Mouse (Mus musculus) forebrain, embryonic 16.5 days (tissue): Measurements from ENCODE around the gene Gab1. TPM values are rescaled to one million over a fixed set of nuclear protein-coding genes. Genes with fewer than 3 reads are reported as not detected.
A peak's percentile ranks its signal among the peaks of the same experiment; 100 is the strongest.

Experiments used
- ATAC-seq: fragments of 200-750 bp; cut with Nextera tagmentation; 2 replicates; pipeline ENCODE4 v1.8.0; 2017; ENCODE audit warnings: mild to moderate bottlenecking, moderate library complexity
- H3K27ac ChIP-seq: fragments of 300-500 bp; sonication (generic); 2 replicates; pipeline ENCODE4 v1.5.1; 2014; ENCODE audit warnings: low read length, control low read depth
- H3K27me3 ChIP-seq: fragments of 300-500 bp; sonication (generic); replicated peaks from 2 replicates; pipeline ENCODE4 v1.6.1; 2014; ENCODE audit warnings: low read length; ENCODE audit not compliant: control insufficient read depth, insufficient read depth
- H3K36me3 ChIP-seq: fragments of 300-500 bp; sonication (generic); 2 replicates; pipeline ENCODE4 v1.6.1; 2014; ENCODE audit not compliant: control insufficient read depth, insufficient read depth
- H3K4me1 ChIP-seq: fragments of 300-500 bp; sonication (generic); replicated peaks from 2 replicates; pipeline ENCODE4 v1.6.1; 2014; ENCODE audit warnings: low read length; ENCODE audit not compliant: control insufficient read depth, insufficient read depth
- H3K4me2 ChIP-seq: fragments of 300-500 bp; sonication (generic); 2 replicates; pipeline ENCODE4 v1.6.1; 2014; ENCODE audit warnings: mild to moderate bottlenecking, low read length, control low read depth
- H3K4me3 ChIP-seq: fragments of 300-500 bp; sonication (generic); replicated peaks from 2 replicates; pipeline ENCODE4 v1.5.1; 2014; ENCODE audit warnings: mild to moderate bottlenecking, low read length, control low read depth
- H3K9ac ChIP-seq: fragments of 300-500 bp; sonication (generic); replicated peaks from 2 replicates; pipeline ENCODE4 v1.6.1; 2014; ENCODE audit warnings: low read depth, low read length, control low read depth
- H3K9me3 ChIP-seq: fragments of 300-500 bp; sonication (generic); 2 replicates; pipeline ENCODE4 v1.6.1; 2016; ENCODE audit warnings: low read length; ENCODE audit not compliant: control insufficient read depth
- WGBS: fragments of 180-500 bp; shearing (Covaris S2); extraction: QIAGEN DNeasy Blood & Tissue Kit; methylation state at CpG from one replicate; pipeline ENCODE4 v1.1.7; 2014; 5-methylcytosine and 5-hydroxymethylcytosine counted together
- polyA plus RNA-seq: library from polyadenylated mRNA; unstranded; fragments of >200 nt; fragmentation: Nextera tagmentation; extraction: Ambion mirVana; gene quantifications from 2 replicates; pipeline ENCODE4 v1.2.1, GENCODE M21; 2015

Gab1 gene
- polyA plus RNA-seq, 1 experiment from 2014 or later: 10.6 TPM

GRCm38 (mm10) chr8:80792214-80792613 is 88.1 kb downstream of the Gab1 start:
- no peak overlapping the region for H3K9ac ChIP-seq
- H3K27me3 ChIP-seq: no peaks in the 10 kb centered on the region
- H3K4me2 ChIP-seq: no peak overlapping the region
- H3K4me1 ChIP-seq: no peaks in the 10 kb centered on the region
- ATAC-seq: no peak
- H3K9me3 ChIP-seq: no peaks in the 10 kb centered on the region
- WGBS: 85% methylated on average over 5 of the region's 5 CpGs
- no peaks in the 10 kb centered on the region for H3K36me3 ChIP-seq
- H3K4me3 ChIP-seq: no peak overlapping the region
- H3K27ac ChIP-seq: no peak overlapping the region

GRCm38 (mm10) chr8:80789324-80789723 is 91.0 kb downstream of the Gab1 start:
- 94% methylated on average over 6 of the region's 6 CpGs for WGBS
- Histone ChIP-seq H3K4me1 (no peaks in the 10 kb centered on the region), H3K27ac (no peak overlapping the region), H3K36me3 (no peaks in the 10 kb centered on the region), H3K4me3 (no peak overlapping the region), H3K9ac (no peak overlapping the region), H3K9me3 (no peaks in the 10 kb centered on the region), H3K4me2 (no peak overlapping the region), H3K27me3 (no peaks in the 10 kb centered on the region)
- ATAC-seq: no peak

- ATAC-seq: no peak
- 96% methylated on average over 9 of the region's 9 CpGs for WGBS
Observed at GRCm38 (mm10) chr8:80784559-80784958, 95.8 kb downstream of the Gab1 start.

GRCm38 (mm10) chr8:80783271-80783670 is 97.0 kb downstream of the Gab1 start:
- no peak overlapping the region for H3K9ac ChIP-seq
- H3K4me3 ChIP-seq: no peak overlapping the region
- no peak for ATAC-seq
- H3K27me3 ChIP-seq: no peaks in the 10 kb centered on the region
- H3K36me3 ChIP-seq: no peaks in the 10 kb centered on the region
- no peak overlapping the region for H3K27ac ChIP-seq
- no peaks in the 10 kb centered on the region for H3K9me3 ChIP-seq
- no peak overlapping the region for H3K4me2 ChIP-seq
- WGBS: 89% methylated on average over 4 of the region's 4 CpGs
- H3K4me1 ChIP-seq: no peaks in the 10 kb centered on the region

More at GRCm38 (mm10) chr8:80784559-80784958, 95.8 kb downstream of the Gab1 start:
- Histone ChIP-seq H3K4me3 (no peak overlapping the region), H3K27me3 (no peaks in the 10 kb centered on the region), H3K36me3 (no peaks in the 10 kb centered on the region), H3K4me2 (no peak overlapping the region), H3K9me3 (no peaks in the 10 kb centered on the region), H3K4me1 (no peaks in the 10 kb centered on the region), H3K9ac (no peak overlapping the region), H3K27ac (no peak overlapping the region)

GRCm38 (mm10) chr8:80781338-80781737 is 99.0 kb downstream of the Gab1 start:
- no peak overlapping the region for H3K9ac ChIP-seq
- 36% methylated on average over 10 of the region's 10 CpGs for WGBS
- H3K36me3 ChIP-seq: 0 out of 2 replicates have a peak, but pooled peaks cover 4% of the 10 kb centered on the region
- H3K9me3 ChIP-seq: no peaks in the 10 kb centered on the region
- no peak overlapping the region for H3K4me2 ChIP-seq
- no peak overlapping the region for H3K4me3 ChIP-seq
- H3K4me1 ChIP-seq: no peaks in the 10 kb centered on the region
- no peaks in the 10 kb centered on the region for H3K27me3 ChIP-seq
- ATAC-seq: peak; percentile 68
- no peak overlapping the region for H3K27ac ChIP-seq

- no peaks in the 10 kb centered on the region for H3K4me1 ChIP-seq
- 0 out of 2 replicates have a peak, but pooled peaks cover 4% of the 10 kb centered on the region for H3K36me3 ChIP-seq
- H3K9me3 ChIP-seq: no peaks in the 10 kb centered on the region
- WGBS: 91% methylated on average over 4 of the region's 4 CpGs
- no peaks in the 10 kb centered on the region for H3K27me3 ChIP-seq
- no peak overlapping the region for H3K4me3 ChIP-seq
- no peak overlapping the region for H3K27ac ChIP-seq
- H3K4me2 ChIP-seq: no peak overlapping the region
- no peak overlapping the region for H3K9ac ChIP-seq
- ATAC-seq: no peak
Observed at GRCm38 (mm10) chr8:80780271-80780670, 100.0 kb downstream of the Gab1 start.

GRCm38 (mm10) chr8:80776436-80776835 is 103.9 kb downstream of the Gab1 start:
- Histone ChIP-seq H3K9me3 (no peaks in the 10 kb centered on the region), H3K4me1 (no peaks in the 10 kb centered on the region), H3K9ac (no peak overlapping the region), H3K27me3 (no peaks in the 10 kb centered on the region), H3K36me3 (peaks cover 11% of the 10 kb centered on the region), H3K4me3 (no peak overlapping the region), H3K4me2 (no peak overlapping the region), H3K27ac (no peak overlapping the region)
- ATAC-seq: no peak
- 85% methylated on average over 8 of the region's 8 CpGs for WGBS

GRCm38 (mm10) chr8:80772732-80773460 is 107.4 kb downstream of the Gab1 start:
- Histone ChIP-seq H3K4me2 (no peak overlapping the region), H3K9ac (no peak overlapping the region), H3K4me1 (no peaks in the 10 kb centered on the region), H3K36me3 (peaks cover 11% of the 10 kb centered on the region), H3K27me3 (no peaks in the 10 kb centered on the region), H3K27ac (no peak overlapping the region), H3K9me3 (no peaks in the 10 kb centered on the region), H3K4me3 (no peak overlapping the region)
- 79% methylated on average over 4 of the region's 4 CpGs for WGBS
- peak; percentile 45; the same call in 1 of the 2 replicates for ATAC-seq

GRCm38 (mm10) chr8:80768451-80768850 is 111.9 kb downstream of the Gab1 start:
- H3K27ac ChIP-seq: no peak overlapping the region
- no peak overlapping the region for H3K4me3 ChIP-seq
- H3K27me3 ChIP-seq: no peaks in the 10 kb centered on the region
- no peak for ATAC-seq
- no peak overlapping the region for H3K9ac ChIP-seq
- no peak overlapping the region for H3K4me2 ChIP-seq
- H3K36me3 ChIP-seq: 0 out of 2 replicates have a peak, but pooled peaks cover 6% of the 10 kb centered on the region
- H3K9me3 ChIP-seq: no peaks in the 10 kb centered on the region
- no peaks in the 10 kb centered on the region for H3K4me1 ChIP-seq
- 95% methylated on average over 6 of the region's 6 CpGs for WGBS
